Mouse (Mus musculus) Muller cell, postnatal 12 days (primary cell): Measurements from ENCODE around the gene Gm35134.
"Not testable (repeated sequence)": the region's sequence is repeated elsewhere in the genome, so short reads cannot be mapped to it uniquely, and the experiment has no call there.

Experiments used
- DNase-seq: peaks from one replicate; pipeline ENCODE4 v3.0.0-alpha.2; 2015; ENCODE audit errors: inconsistent ontology term

The Gm35134 gene

DNA sequence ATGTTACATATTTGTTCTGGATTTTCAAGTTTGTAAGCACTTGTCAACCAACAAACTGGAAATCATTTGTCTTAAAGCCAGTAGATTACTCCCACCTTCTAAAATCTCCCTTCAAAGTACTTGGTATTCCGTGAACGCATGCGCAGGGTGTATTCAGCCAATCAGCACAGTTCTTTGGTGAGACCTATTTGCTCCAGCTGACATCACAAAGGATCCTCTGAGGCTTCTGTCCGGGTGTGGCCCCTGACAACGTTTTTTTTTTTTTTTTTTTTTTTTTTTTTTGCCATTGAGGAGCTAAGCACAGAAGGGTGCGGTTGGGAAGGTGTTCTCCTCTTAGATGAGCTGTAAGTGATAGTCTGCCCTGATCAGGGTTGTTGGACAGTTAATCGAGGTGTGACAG lies at the start of gene Gm35134:
Gm35134 (plus strand) TSS at position 301 of the 400 bp plus-strand sequence.
- not testable (repeated sequence) for DNase-seq
